Mouse (Mus musculus): ENCODE data around the gene Tgfbr1. TPM values are rescaled to one million over a fixed set of nuclear protein-coding genes. Genes with fewer than 3 reads are reported as not detected.

Tgfbr1 gene
- polyA plus RNA-seq (2016; fragmentation: Nextera tagmentation; extraction: Ambion mirVana), result 78.6 and 84.2 TPM in 2 replicates

DNA sequence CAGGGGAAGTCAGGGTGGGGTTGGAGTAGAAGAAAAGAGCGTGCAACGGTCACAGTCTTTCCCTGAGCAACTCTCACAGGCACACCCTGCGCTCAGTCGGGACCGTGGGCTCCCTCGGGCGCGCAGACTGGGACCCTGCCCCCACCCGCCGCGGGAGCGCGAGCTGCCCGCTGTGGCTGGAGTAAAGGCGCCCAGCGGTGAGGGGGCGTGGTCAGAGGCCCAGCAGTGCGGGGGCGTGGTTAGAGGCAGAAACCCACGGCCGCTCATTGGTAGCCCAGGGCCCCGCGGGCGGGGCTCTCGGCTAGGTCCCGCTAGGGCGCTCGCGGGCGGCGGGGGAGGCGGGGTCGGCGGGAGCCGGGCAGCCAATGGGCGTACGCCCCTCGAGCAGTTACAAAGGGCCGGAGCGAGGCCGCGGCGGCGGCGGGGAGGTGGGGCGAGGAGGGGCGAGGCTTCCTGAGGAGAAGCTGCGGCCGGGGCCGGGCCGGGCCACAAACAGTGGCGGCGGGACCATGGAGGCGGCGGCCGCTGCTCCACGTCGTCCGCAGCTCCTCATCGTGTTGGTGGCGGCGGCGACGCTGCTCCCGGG is at the start of gene Tgfbr1:
TSS of gene Tgfbr1 (plus strand) at position 420 of the 586 bp plus-strand sequence.
- 1% methylated on average over 42 of the region's 65 CpGs for WGBS
- H3K27ac ChIP-seq, result peak within 1 kb of the TSS; percentile 95
- H3K36me3 ChIP-seq, result no peaks in the 10 kb centered on the region
- H3K27me3 ChIP-seq, result no peaks in the 10 kb centered on the region
- peaks cover 38% of the 10 kb centered on the region for H3K4me1 ChIP-seq
- peak within 1 kb of the TSS; percentile 96 for H3K4me3 ChIP-seq
- ATAC-seq (ENCODE audit: insufficient number of reproducible peaks, insufficient read depth, low FRiP score, low TSS enrichment), result peak; percentile 99
- peak within 1 kb of the TSS; percentile 94 for H3K9ac ChIP-seq
- H3K9me3 ChIP-seq, result no peaks in the 10 kb centered on the region
- peak within 1 kb of the TSS; percentile 64 for H3K4me2 ChIP-seq (replicated peaks)

DNA sequence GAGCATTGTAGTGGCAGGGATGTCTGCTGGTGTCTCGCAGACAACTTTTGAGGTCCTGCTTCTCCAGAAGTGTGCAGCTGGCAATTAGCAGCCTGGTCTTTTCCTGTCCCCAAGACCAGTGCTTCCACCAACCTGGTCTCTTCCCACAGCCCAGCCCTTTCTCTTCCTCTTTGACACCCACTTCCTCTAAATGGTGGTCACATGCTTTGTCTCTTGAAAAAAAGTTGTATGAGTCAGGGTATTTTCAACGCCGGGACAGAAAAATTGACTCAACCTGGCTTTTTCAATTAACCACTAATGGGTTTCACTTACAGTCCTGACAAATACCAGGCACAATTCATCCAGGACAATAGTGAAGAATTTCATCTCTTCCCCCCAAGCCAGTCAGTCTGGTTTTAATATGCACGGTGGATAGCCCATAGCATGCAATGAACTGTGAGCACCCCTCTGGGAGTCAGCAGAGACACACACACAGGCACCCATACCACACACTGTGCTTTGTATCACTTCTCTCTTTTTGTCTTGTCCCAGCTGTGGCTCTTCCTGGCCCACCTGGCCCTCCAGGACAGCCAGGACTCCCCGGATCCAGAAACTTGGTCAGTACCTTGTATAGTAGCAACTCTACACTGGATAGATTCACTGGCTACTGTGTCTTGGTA is 49.6 kb upstream of the Tgfbr1 start:
- peak; percentile 64; the same call in 1 of the 2 replicates for ATAC-seq (ENCODE audit: insufficient number of reproducible peaks, insufficient read depth, low FRiP score, low TSS enrichment)
- no peak overlapping the region for H3K9ac ChIP-seq
- 50% methylated on average over 5 of the region's 5 CpGs for WGBS
- H3K27me3 ChIP-seq, result no peaks in the 10 kb centered on the region
- H3K27ac ChIP-seq, result no peak overlapping the region
- H3K4me1 ChIP-seq, result no peaks in the 10 kb centered on the region
- H3K36me3 ChIP-seq, result no peaks in the 10 kb centered on the region
- H3K4me3 ChIP-seq, result no peak overlapping the region
- no peak overlapping the region for H3K4me2 ChIP-seq (replicated peaks)
- H3K9me3 ChIP-seq, result peaks cover 5% of the 10 kb centered on the region; the same call in 1 of the 2 replicates

DNA sequence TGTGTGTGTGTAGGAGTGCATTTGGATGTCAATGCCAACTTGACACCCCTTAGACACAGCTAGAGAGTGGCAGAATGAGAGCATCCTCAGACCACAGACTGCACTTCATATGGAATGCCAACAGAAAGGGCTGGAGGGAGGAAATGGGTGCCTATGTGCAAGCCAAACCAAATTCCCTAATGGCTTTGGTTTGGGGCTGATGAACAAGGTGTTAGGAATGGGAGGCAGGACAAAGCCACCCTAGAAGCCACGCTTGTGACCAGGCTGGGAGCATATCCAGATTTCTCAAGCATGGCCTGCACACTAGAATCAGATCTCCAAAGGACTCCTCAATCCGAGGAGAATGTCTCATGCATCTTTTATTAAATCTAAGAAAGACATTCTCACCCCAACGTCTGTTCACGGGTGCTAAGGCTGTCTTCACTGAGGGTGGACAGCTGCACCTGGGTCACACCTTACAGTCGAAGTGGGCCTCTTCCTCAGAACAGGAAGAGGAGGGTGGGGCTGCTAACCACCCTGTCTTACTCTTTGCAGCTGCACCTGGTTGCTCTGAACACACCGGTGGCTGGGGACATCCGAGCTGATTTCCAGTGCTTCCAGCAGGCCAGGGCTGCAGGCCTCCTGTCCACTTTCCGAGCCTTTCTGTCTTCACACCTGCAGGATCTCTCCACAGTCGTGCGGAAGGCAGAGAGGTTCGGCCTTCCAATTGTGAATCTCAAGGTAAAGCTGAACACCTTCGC is 43.0 kb upstream of the Tgfbr1 start:
- 79% methylated on average over 12 of the region's 12 CpGs for WGBS
- ATAC-seq (ENCODE audit: insufficient number of reproducible peaks, insufficient read depth, low FRiP score, low TSS enrichment), result no peak
- H3K4me1 ChIP-seq, result no peaks in the 10 kb centered on the region; the same call in 1 of the 2 replicates

DNA sequence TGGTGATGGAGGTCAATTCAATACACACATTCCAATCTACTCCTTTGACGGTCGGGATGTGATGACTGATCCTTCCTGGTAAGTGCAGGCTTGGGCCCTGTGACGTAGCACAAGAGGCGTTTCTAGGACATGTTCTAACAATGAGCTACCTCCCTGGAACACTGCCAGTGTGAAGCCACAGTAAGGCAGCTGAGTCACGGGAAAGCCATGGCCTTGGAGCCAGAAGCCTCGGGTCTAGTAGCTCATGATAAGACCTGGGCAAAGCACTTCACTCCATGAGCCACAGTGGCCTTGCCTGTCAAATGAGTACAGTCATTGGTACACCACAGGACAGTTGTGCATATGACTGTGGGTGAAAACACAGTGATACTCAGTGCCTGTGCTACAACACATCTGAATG is 42.2 kb upstream of the Tgfbr1 start:
- Histone ChIP-seq H3K36me3 (no peaks in the 10 kb centered on the region), H3K4me3 (no peak overlapping the region), H3K27me3 (no peaks in the 10 kb centered on the region), H3K4me1 (no peaks in the 10 kb centered on the region; the same call in 1 of the 2 replicates), H3K9me3 (no peaks in the 10 kb centered on the region), H3K27ac (no peak overlapping the region), H3K9ac (no peak overlapping the region), H3K4me2 (replicated peaks) (no peak overlapping the region)
- ATAC-seq (ENCODE audit: insufficient number of reproducible peaks, insufficient read depth, low FRiP score, low TSS enrichment), result no peak
- WGBS, result 76% methylated on average over 6 of the region's 6 CpGs

More for the DNA sequence above, 43.0 kb upstream of the Tgfbr1 start:
- H3K4me2 ChIP-seq (replicated peaks), result no peak overlapping the region
- no peaks in the 10 kb centered on the region for H3K36me3 ChIP-seq
- no peak overlapping the region for H3K9ac ChIP-seq
- no peak overlapping the region for H3K27ac ChIP-seq
- H3K27me3 ChIP-seq, result no peaks in the 10 kb centered on the region
- H3K9me3 ChIP-seq, result no peaks in the 10 kb centered on the region
- H3K4me3 ChIP-seq, result no peak overlapping the region

DNA sequence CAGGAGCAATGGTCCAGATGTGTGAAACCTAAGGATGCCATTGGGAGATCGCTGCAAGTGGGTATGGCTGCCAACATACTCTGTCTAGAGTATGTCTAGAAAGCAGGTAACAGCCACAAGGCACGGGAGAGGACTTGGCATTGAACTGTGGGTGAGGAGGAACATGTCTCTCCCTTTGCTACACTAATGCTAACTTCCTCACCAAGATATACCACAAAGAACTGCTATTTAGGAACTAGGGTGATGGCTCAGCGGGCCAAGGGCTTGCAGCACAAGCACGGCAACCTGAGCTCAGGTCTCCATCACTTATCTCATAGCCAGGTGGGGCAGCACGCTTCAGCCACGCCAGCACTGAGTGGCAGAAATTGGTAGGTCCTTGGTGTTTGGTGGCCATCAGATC is 41.6 kb upstream of the Tgfbr1 start:
- no peaks in the 10 kb centered on the region for H3K9me3 ChIP-seq
- no peak overlapping the region for H3K9ac ChIP-seq
- H3K4me3 ChIP-seq, result no peak overlapping the region
- 92% methylated on average over 6 of the region's 6 CpGs for WGBS
- no peak overlapping the region for H3K27ac ChIP-seq
- ATAC-seq (ENCODE audit: insufficient number of reproducible peaks, insufficient read depth, low FRiP score, low TSS enrichment), result no peak
- no peaks in the 10 kb centered on the region; the same call in 1 of the 2 replicates for H3K4me1 ChIP-seq
- no peaks in the 10 kb centered on the region for H3K36me3 ChIP-seq
- H3K4me2 ChIP-seq (replicated peaks), result no peak overlapping the region
- H3K27me3 ChIP-seq, result no peaks in the 10 kb centered on the region

DNA sequence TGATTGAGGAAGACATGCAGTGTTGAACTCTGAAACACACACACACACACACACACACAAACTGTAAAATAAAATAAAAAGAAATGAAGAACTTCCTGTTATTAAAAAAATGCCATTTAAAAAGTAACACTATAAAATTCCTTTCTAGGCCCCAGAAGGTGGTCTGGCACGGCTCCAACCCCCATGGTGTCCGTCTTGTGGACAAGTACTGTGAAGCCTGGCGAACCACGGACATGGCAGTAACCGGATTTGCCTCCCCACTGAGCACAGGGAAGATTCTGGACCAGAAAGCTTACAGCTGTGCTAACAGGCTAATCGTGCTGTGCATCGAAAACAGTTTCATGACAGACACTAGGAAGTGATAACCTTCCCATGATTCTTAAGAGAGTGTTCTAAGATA is 41.1 kb upstream of the Tgfbr1 start:
- no peak overlapping the region for H3K9ac ChIP-seq
- no peak overlapping the region for H3K4me2 ChIP-seq (replicated peaks)
- WGBS, result 74% methylated on average over 7 of the region's 7 CpGs
- H3K27me3 ChIP-seq, result no peaks in the 10 kb centered on the region
- no peak overlapping the region for H3K27ac ChIP-seq
- H3K4me3 ChIP-seq, result no peak overlapping the region
- H3K9me3 ChIP-seq, result no peaks in the 10 kb centered on the region
- H3K4me1 ChIP-seq, result no peaks in the 10 kb centered on the region; the same call in 1 of the 2 replicates
- ATAC-seq (ENCODE audit: insufficient number of reproducible peaks, insufficient read depth, low FRiP score, low TSS enrichment), result no peak
- H3K36me3 ChIP-seq, result no peaks in the 10 kb centered on the region

DNA sequence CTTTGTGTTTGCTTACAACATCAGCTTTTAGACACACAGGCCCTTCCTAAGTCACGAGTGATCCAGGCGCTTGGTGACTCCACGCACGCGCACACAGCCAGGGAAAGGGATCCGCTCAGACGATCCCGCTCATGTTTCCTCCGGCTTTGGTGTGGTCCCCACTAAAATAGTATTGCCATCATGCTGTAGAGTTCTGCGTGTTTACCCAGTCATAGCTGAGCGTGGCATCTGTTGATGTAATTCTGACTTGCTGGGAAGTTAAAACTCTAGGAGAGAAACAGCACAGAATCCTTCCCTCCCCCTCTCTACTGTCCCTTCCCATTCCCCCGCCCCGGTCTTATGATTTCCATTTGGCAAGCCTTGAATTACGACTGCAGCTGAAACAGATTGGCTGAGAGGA is 40.3 kb upstream of the Tgfbr1 start:
- H3K4me2 ChIP-seq (replicated peaks), result no peak overlapping the region
- ATAC-seq (ENCODE audit: insufficient number of reproducible peaks, insufficient read depth, low FRiP score, low TSS enrichment), result 0 out of 2 replicates have a peak, but pooled peaks have one; percentile 47
- no peaks in the 10 kb centered on the region for H3K27me3 ChIP-seq
- H3K4me1 ChIP-seq, result no peaks in the 10 kb centered on the region; the same call in 1 of the 2 replicates
- H3K9ac ChIP-seq, result no peak overlapping the region
- peak overlapping the region; percentile 5; the same call in 1 of the 2 replicates for H3K27ac ChIP-seq
- no peaks in the 10 kb centered on the region for H3K9me3 ChIP-seq
- H3K4me3 ChIP-seq, result no peak overlapping the region
- WGBS, result 67% methylated on average over 14 of the region's 14 CpGs
- H3K36me3 ChIP-seq, result no peaks in the 10 kb centered on the region

DNA sequence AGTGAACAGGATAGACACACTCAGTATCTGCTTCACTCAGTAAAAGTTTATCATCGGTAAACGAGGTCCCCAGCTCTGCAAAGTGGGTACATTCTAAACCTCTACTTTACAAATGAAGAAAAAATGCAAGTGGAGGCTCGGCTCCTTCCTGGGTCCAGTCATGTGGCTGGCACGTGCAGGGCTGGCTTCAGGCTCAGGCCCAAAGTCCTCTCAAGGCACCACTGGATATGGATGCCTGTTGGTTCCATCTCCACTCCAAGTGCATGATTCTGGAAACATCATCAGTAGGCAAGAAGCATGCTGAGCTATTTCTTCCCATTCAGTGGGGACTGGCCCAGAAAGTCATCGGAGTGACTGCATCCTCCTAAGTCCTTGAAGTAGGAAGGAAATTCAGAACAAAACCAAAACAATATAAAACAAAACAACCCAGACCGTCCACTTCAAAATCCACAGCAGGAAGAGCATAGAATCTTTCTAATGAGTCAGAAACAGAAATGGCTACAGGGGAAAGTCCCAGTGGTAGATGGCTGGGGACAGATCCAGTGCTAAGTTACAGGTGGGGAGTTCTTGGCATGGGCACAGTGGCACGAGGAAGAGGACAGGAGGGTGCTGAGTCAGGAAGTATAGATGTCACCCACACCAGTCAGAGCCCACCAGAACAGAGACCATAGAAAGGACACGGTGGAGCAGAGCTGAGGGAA is 39.2 kb upstream of the Tgfbr1 start:
- H3K27me3 ChIP-seq, result no peaks in the 10 kb centered on the region
- H3K4me2 ChIP-seq (replicated peaks), result no peak overlapping the region
- H3K27ac ChIP-seq, result no peak overlapping the region
- H3K9me3 ChIP-seq, result no peaks in the 10 kb centered on the region
- 86% methylated on average over 8 of the region's 8 CpGs for WGBS
- no peaks in the 10 kb centered on the region; the same call in 1 of the 2 replicates for H3K4me1 ChIP-seq
- no peak for ATAC-seq (ENCODE audit: insufficient number of reproducible peaks, insufficient read depth, low FRiP score, low TSS enrichment)
- H3K9ac ChIP-seq, result no peak overlapping the region
- no peak overlapping the region for H3K4me3 ChIP-seq
- H3K36me3 ChIP-seq, result no peaks in the 10 kb centered on the region

DNA sequence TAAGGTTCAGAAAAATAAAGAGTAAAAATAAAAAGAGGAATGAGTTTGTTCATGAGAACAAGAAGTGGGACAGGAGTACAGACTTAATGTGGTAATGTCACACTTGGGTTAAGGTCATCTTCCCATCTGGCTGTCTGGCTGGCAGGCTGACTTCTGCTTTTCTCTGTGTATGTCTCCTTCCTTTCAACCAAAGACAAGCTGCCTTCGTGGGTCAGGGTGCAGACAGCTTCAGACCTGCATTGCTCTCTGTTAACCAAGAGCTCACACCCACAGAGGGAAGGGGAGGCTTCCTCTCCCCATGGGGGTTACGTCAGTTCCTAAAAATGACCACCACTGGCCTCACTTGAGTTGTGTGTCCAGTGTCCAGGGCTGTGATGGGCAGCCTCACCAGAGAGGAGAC is 37.6 kb upstream of the Tgfbr1 start:
- Histone ChIP-seq H3K4me1 (no peaks in the 10 kb centered on the region; the same call in 1 of the 2 replicates), H3K36me3 (no peaks in the 10 kb centered on the region), H3K4me2 (replicated peaks) (no peak overlapping the region), H3K4me3 (no peak overlapping the region), H3K9me3 (no peaks in the 10 kb centered on the region), H3K27me3 (no peaks in the 10 kb centered on the region), H3K27ac (no peak overlapping the region), H3K9ac (no peak overlapping the region)
- WGBS, result 83% methylated on average over 2 of the region's 2 CpGs
- no peak for ATAC-seq (ENCODE audit: insufficient number of reproducible peaks, insufficient read depth, low FRiP score, low TSS enrichment)

DNA sequence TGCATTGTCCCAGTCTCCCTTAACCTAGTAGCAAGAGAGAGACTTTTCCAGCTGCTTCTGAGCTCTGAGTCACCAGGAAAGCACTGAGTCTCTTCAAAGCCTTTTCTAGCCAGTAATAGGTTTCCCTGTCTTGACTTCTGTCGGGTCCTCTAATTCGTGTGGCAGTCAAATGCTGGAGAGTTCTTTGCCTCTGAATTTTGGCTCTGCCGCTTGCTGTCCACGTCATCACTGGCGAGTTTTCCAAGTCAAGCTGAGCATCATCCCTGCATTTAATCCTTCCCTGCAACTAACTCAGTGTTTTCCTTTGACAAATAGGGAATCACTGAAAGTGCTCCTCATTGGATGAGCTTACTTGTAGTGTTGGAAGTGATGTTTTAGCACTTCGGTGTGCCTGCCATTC is 36.6 kb upstream of the Tgfbr1 start:
- Histone ChIP-seq H3K4me2 (replicated peaks) (no peak overlapping the region), H3K36me3 (no peaks in the 10 kb centered on the region), H3K9me3 (no peaks in the 10 kb centered on the region), H3K27me3 (no peaks in the 10 kb centered on the region), H3K4me1 (no peaks in the 10 kb centered on the region; the same call in 1 of the 2 replicates), H3K27ac (no peak overlapping the region), H3K4me3 (no peak overlapping the region), H3K9ac (no peak overlapping the region)
- no peak for ATAC-seq (ENCODE audit: insufficient number of reproducible peaks, insufficient read depth, low FRiP score, low TSS enrichment)
- 77% methylated on average over 6 of the region's 6 CpGs for WGBS

DNA sequence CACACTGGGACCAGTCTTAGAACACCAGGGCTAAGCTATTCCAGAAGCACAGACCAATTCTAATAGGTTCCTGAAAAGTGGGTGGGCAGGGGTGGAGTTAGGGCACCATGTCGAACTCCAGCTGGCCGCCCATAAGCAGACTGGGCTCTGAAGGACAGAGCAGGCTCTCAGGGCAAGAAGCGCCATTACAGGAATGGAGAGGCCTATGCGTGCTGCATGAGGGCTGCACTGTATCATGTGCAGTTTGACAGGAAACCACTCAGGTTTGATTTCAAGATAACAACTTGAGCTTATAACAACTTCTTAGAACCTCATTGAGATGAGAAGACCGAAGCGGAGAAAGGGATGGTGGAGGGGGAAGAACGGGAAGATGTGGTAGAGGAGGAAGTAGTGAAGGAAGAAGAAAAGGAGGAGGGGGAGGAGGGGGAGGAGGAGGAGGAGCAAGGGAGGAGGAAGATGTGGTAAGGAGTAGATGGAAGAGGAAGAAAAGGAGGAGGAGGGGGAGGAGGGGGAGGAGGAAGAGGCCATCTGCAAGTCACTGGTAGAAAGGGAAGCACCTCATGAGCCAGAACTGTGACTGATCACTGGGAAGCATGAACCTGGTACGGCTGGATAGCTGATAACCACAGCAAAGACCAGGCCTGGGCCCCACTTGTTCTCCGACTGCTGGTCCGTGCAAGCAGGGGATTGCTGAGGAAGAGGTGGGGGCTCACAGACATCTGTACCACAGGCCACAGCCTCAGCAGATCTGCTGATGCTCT is 33.3 kb upstream of the Tgfbr1 start:
- Histone ChIP-seq H3K27me3 (no peaks in the 10 kb centered on the region), H3K4me2 (replicated peaks) (no peak overlapping the region), H3K4me3 (no peak overlapping the region), H3K9ac (no peak overlapping the region), H3K9me3 (no peaks in the 10 kb centered on the region), H3K4me1 (no peaks in the 10 kb centered on the region), H3K36me3 (no peaks in the 10 kb centered on the region), H3K27ac (no peak overlapping the region)
- no peak for ATAC-seq (ENCODE audit: insufficient number of reproducible peaks, insufficient read depth, low FRiP score, low TSS enrichment)
- 84% methylated on average over 10 of the region's 10 CpGs for WGBS

All from embryonic facial prominence, embryonic 12.5 days (tissue).